Mouse (Mus musculus): Measurements from ENCODE around the gene Optc. TPM values are rescaled to one million over a fixed set of nuclear protein-coding genes. Genes with fewer than 3 reads are reported as not detected.

Optc gene
- polyA plus RNA-seq, 1 experiment from 2014 or later: 2.0 TPM

DNA sequence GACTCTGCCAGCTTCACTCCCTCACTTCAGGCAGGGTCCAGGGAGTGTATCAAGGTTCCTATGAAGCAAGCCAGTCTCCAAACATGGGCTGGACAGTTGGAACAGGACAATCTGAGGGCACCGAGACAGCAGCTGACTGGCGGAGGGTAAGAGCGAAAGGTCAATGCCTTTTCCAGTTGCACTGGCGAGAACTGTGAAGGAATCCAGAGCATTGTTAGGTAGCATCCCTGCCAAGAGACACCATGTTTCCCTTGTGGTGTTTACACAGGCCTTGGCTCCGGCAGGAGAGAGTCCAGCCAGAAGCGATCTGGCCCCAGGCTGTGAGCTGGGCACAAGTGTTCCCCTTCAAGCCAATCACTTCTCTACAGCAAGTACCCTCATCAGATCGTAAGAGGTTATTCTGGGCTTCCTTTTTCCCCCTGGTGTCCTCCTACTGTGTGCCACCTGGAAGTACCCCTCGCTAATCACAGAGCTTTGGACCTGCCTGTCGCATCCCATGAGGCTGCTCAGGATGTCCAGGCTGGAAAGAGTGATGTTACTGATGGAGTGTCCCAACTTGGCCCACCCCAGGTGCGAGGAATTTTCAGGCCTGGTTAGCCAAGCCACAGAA, 26.7 kb upstream of the Optc start:
- no peak for ATAC-seq (ENCODE audit: low FRiP score)
- Histone ChIP-seq H3K27me3 (no peaks in the 10 kb centered on the region), H3K9me3 (replicated peaks) (no peaks in the 10 kb centered on the region), H3K4me2 (replicated peaks) (no peak overlapping the region), H3K4me1 (peaks cover 5% of the 10 kb centered on the region; the same call in 1 of the 2 replicates), H3K27ac (no peak overlapping the region), H3K4me3 (no peak overlapping the region), H3K9ac (no peak overlapping the region), H3K36me3 (no peaks in the 10 kb centered on the region)
- 72% methylated on average over 10 of the region's 10 CpGs for WGBS

- no peak for ATAC-seq (ENCODE audit: low FRiP score)
- Histone ChIP-seq H3K9me3 (replicated peaks) (no peaks in the 10 kb centered on the region), H3K4me3 (no peak overlapping the region), H3K36me3 (no peaks in the 10 kb centered on the region), H3K27me3 (no peaks in the 10 kb centered on the region), H3K27ac (no peak overlapping the region), H3K4me2 (replicated peaks) (no peak overlapping the region), H3K4me1 (peaks cover 5% of the 10 kb centered on the region; the same call in 1 of the 2 replicates), H3K9ac (no peak overlapping the region)
- WGBS: 65% methylated on average over 14 of the region's 14 CpGs
These were observed 25.7 kb upstream of the Optc start for GRCm38 (mm10) chr1:133933301-133934195.

DNA sequence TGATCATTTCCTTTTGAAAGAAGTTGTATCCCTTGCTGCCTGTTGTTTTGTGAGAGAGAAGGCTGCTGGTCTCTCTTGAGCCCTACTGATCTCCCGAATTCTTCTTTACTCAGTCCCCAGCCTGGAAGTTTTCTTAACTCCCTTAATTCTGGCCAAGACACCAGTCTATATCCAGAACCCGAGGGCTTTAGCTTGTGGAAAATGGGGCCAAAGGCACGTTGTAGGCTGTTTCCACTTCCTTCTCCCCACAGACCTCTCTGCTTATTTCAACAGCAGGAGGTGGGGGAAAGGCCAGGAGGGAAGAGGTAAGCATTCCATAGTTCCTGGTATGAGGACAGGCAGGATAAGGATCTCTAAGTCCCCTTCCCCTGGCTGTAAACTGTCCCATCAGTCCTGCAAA, 22.2 kb upstream of the Optc start:
- no peak overlapping the region for H3K27ac ChIP-seq
- no peak overlapping the region for H3K4me3 ChIP-seq
- peaks cover 5% of the 10 kb centered on the region; the same call in 1 of the 2 replicates for H3K4me1 ChIP-seq
- no peaks in the 10 kb centered on the region for H3K36me3 ChIP-seq
- no peak overlapping the region for H3K4me2 ChIP-seq (replicated peaks)
- no peak overlapping the region for H3K9ac ChIP-seq
- 44% methylated on average over 3 of the region's 3 CpGs for WGBS
- H3K9me3 ChIP-seq (replicated peaks): no peaks in the 10 kb centered on the region; the same call in 1 of the 2 replicates
- no peaks in the 10 kb centered on the region for H3K27me3 ChIP-seq
- no peak for ATAC-seq (ENCODE audit: low FRiP score)

DNA sequence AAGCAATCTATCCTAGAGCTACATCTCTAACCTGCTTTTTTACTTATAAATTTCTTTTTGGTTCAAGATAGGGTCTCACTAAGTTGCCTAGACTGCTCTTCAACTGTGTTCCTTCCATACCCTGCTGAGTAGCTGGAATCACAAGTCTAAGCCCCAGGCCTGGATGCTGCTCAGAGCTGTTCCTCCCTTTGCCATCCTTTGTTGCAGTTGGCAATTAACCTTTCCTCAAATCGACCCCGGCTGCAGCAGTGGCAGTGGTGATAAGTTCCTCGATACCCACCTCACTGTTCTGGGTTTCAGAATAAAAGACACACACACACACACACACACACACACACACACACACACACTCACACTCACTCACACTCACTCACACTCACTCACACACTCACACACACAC, 17.4 kb upstream of the Optc start:
- peaks cover 26% of the 10 kb centered on the region for H3K4me1 ChIP-seq
- 85% methylated on average over 3 of the region's 3 CpGs for WGBS
- no peak for ATAC-seq (ENCODE audit: low FRiP score)
- H3K9ac ChIP-seq: no peak overlapping the region
- H3K36me3 ChIP-seq: no peaks in the 10 kb centered on the region
- H3K9me3 ChIP-seq (replicated peaks): no peaks in the 10 kb centered on the region; the same call in 1 of the 2 replicates
- no peak overlapping the region for H3K4me2 ChIP-seq (replicated peaks)
- H3K27ac ChIP-seq: no peak overlapping the region
- no peak overlapping the region for H3K4me3 ChIP-seq
- no peaks in the 10 kb centered on the region for H3K27me3 ChIP-seq

DNA sequence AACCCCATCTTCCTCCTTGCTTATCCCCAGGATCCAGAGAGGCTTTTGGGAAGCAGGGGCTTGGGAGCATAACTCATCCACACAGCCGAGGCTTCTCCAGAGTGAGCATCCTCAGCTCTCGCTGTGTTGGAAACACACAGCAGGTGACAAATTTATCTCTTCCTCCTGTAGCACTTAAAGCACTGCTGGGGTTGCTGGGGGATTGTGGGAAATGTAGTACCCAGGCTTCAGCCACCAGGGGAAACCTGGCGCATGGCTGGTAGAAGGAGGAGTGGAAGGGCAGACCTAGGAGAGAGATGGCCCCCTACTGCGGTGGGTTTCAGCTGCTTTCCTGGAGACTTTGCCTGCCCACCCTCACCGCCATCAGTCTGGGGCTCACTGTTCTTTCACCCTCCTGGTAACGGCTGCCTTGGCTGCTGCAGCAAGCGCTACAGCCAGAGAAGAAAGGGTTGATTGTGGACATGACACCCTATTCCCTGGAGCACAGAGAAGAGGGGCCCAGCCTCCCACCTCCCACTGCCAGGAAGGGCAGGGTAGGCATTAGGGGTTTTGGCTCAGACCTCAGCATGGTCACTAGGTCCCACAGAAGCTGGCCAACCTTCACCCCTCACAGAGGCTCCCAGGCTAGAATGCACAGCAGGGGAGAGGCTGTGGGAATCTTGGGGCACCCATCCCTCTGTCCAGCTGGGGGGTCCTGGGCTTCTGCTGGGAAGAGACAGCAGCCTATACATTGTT, 16.5 kb upstream of the Optc start:
- Histone ChIP-seq H3K4me2 (replicated peaks) (no peak overlapping the region; the same call in 1 of the 2 replicates), H3K9ac (no peak overlapping the region; the same call in 1 of the 2 replicates), H3K4me3 (no peak overlapping the region), H3K27me3 (no peaks in the 10 kb centered on the region), H3K27ac (no peak overlapping the region), H3K9me3 (replicated peaks) (no peaks in the 10 kb centered on the region; the same call in 1 of the 2 replicates), H3K4me1 (peaks cover 35% of the 10 kb centered on the region), H3K36me3 (no peaks in the 10 kb centered on the region)
- ATAC-seq (ENCODE audit: low FRiP score): peak; percentile 39; the same call in 1 of the 2 replicates
- WGBS: 8% methylated on average over 6 of the region's 7 CpGs

GRCm38 (mm10) chr1:133923071-133923470, 15.3 kb upstream of the Optc start:
- no peak overlapping the region for H3K4me2 ChIP-seq (replicated peaks)
- H3K36me3 ChIP-seq: no peaks in the 10 kb centered on the region
- ATAC-seq (ENCODE audit: low FRiP score): no peak
- H3K27me3 ChIP-seq: no peaks in the 10 kb centered on the region
- H3K9ac ChIP-seq: no peak overlapping the region
- H3K27ac ChIP-seq: no peak overlapping the region
- 93% methylated on average over 5 of the region's 5 CpGs for WGBS
- H3K4me1 ChIP-seq: peaks cover 36% of the 10 kb centered on the region
- H3K9me3 ChIP-seq (replicated peaks): no peaks in the 10 kb centered on the region; the same call in 1 of the 2 replicates
- no peak overlapping the region for H3K4me3 ChIP-seq

DNA sequence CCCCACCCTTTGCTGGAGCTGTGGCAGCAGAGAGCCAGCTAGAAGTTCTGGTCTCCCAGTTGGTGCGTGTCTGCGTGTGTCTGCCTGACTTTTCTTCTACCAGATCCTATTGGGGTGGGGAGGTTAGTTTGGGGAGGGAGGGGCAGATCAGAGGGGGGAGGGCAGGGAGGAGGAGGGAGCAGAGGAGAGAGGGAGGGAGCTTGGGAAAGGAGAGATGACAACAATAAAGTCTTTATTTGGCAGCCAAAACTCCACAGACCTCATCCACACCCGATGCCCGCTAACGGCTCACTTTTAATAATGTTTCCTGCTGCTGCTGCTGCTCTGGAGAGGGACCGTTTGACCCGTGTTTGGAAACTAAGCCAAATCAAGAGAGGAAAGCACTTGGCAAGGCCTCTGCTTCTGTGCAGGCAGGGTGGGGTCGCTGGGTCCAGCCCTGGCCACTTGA, 13.5 kb upstream of the Optc start, which contains the start of gene Prelp:
TSS of gene Prelp (minus strand) at position 111 of the 448 bp plus-strand sequence.
- H3K4me2 ChIP-seq (replicated peaks): peak within 1 kb of the TSS; percentile 30
- H3K36me3 ChIP-seq: no peaks in the 10 kb centered on the region
- no peaks in the 10 kb centered on the region; the same call in 1 of the 2 replicates for H3K9me3 ChIP-seq (replicated peaks)
- no peaks in the 10 kb centered on the region for H3K27me3 ChIP-seq
- H3K27ac ChIP-seq: peak within 1 kb of the TSS; percentile 72
- ATAC-seq (ENCODE audit: low FRiP score): 0 out of 2 replicates have a peak, but pooled peaks have one; percentile 7
- H3K4me3 ChIP-seq: peak within 1 kb of the TSS; percentile 11; the same call in 1 of the 2 replicates
- WGBS: 15% methylated on average over 8 of the region's 8 CpGs
- H3K9ac ChIP-seq: no peak within 1 kb of the TSS; the same call in 1 of the 2 replicates
- H3K4me1 ChIP-seq: peaks cover 50% of the 10 kb centered on the region

DNA sequence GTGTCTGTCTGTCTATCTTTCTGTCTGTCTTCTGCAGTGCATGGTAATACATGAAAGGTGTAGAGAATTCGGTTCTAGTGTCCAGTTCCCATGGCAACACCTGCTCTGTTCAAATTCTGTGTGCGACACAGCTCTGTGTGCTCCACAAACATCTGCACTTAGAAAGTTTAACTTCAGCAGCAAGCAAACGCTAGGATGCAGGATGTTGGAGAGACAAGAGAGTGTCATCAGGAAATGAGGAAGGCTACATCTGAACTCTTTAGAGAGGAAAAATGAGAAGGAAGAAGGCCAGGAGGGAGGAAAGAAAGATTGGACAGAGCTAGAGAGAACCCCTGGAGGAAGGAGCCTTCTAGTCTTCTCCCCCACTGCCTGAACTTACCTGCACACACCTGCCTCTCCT, 13.1 kb upstream of the Optc start:
- Histone ChIP-seq H3K27ac (peak overlapping the region; percentile 72), H3K36me3 (no peaks in the 10 kb centered on the region), H3K4me2 (replicated peaks) (peak overlapping the region; percentile 30), H3K27me3 (no peaks in the 10 kb centered on the region), H3K4me3 (peak overlapping the region; percentile 11; the same call in 1 of the 2 replicates), H3K9me3 (replicated peaks) (no peaks in the 10 kb centered on the region; the same call in 1 of the 2 replicates), H3K4me1 (peaks cover 53% of the 10 kb centered on the region), H3K9ac (no peak overlapping the region; the same call in 1 of the 2 replicates)
- no peak for ATAC-seq (ENCODE audit: low FRiP score)
- 24% methylated on average over 3 of the region's 3 CpGs for WGBS

- Histone ChIP-seq H3K4me1 (peaks cover 54% of the 10 kb centered on the region), H3K4me2 (replicated peaks) (peak overlapping the region; percentile 30)
These were observed 12.6 kb upstream of the Optc start for GRCm38 (mm10) chr1:133920401-133920800.

DNA sequence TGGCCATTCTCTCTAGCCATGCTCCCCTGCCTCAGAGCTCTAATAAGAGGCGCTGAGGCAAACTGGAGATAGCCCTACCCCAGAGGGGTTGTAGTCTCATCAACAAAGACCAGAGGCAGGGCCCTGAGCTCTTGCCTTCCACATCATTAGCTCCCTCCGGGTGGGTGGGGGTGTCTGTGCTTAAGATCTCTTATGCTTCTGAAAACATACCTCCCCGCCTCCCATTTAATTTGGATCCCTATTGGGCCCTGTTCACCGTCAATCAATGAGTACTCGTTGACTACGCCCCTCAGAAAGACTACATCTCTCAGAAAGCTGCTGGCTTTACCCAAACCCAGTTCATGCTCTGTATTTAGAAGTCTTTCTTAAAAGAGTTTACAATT, 10.3 kb upstream of the Optc start:
- H3K4me2 ChIP-seq (replicated peaks): peak overlapping the region; percentile 1
- ATAC-seq (ENCODE audit: low FRiP score): 0 out of 2 replicates have a peak, but pooled peaks have one; percentile 36
- H3K9ac ChIP-seq: no peak overlapping the region
- H3K27me3 ChIP-seq: no peaks in the 10 kb centered on the region
- no peak overlapping the region for H3K4me3 ChIP-seq
- H3K27ac ChIP-seq: 0 out of 2 replicates have a peak overlapping the region, but pooled peaks have one; percentile 52
- no peaks in the 10 kb centered on the region for H3K9me3 ChIP-seq (replicated peaks)
- peaks cover 46% of the 10 kb centered on the region for H3K4me1 ChIP-seq
- 43% methylated on average over 6 of the region's 6 CpGs for WGBS
- H3K36me3 ChIP-seq: no peaks in the 10 kb centered on the region

More at GRCm38 (mm10) chr1:133920401-133920800, 12.6 kb upstream of the Optc start:
- no peaks in the 10 kb centered on the region for H3K36me3 ChIP-seq
- no peak for ATAC-seq (ENCODE audit: low FRiP score)
- no peak overlapping the region for H3K27ac ChIP-seq
- H3K9ac ChIP-seq: no peak overlapping the region
- WGBS: 37% methylated on average over 3 of the region's 3 CpGs
- no peak overlapping the region for H3K4me3 ChIP-seq
- no peaks in the 10 kb centered on the region for H3K9me3 ChIP-seq (replicated peaks)
- H3K27me3 ChIP-seq: no peaks in the 10 kb centered on the region

DNA sequence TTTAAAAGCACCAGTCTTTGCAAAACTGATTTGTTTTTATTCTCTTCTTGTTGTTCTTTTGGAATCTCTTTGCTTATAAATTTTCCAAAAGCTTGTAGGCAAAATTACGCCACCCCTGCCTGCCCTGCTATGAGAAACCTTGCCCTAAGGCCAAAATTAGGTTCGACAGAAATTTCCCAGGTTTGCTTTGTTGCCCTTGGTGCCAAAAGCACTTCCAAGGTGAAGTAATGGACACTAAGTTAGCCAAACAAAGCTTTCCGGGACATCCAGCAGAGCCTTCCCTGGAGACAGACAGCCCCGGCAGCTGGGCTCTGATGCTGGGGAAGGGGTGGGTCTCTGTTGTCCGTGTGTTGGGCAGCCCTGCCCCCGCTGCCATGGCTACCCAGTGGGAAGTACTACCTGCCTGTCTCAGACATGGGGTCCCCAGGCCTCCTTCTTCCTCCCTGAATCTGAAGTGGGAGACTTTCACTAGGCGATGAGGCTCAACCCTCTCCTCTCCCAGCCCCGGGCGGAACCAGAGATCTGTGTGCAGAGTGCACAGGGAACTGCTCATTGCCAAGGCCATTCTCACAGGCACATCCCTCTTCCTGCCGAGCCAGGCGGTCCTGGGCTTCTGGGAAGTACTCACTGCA, 9.8 kb upstream of the Optc start:
- 0 out of 2 replicates have a peak overlapping the region, but pooled peaks have one; percentile 52 for H3K27ac ChIP-seq
- H3K4me1 ChIP-seq: peaks cover 46% of the 10 kb centered on the region
- no peaks in the 10 kb centered on the region for H3K27me3 ChIP-seq
- H3K4me3 ChIP-seq: no peak overlapping the region
- H3K9ac ChIP-seq: no peak overlapping the region
- ATAC-seq (ENCODE audit: low FRiP score): peak; percentile 57; the same call in 1 of the 2 replicates
- no peaks in the 10 kb centered on the region for H3K36me3 ChIP-seq
- no peaks in the 10 kb centered on the region for H3K9me3 ChIP-seq (replicated peaks)
- 21% methylated on average over 11 of the region's 11 CpGs for WGBS
- H3K4me2 ChIP-seq (replicated peaks): peak overlapping the region; percentile 1

All from hindbrain, embryonic 12.5 days (tissue).